20 mouse cellular contexts compared by ENCODE assay signal in genomic region chr5:134423372-134423771, GRCm38 (mm10). TPM values are rescaled to one million over a fixed set of nuclear protein-coding genes. Genes with fewer than 3 reads are reported as not detected.
DNase-seq lines count a peak whose midpoint lies in the region; ATAC-seq and TF ChIP-seq lines count a peak whose summit lies in the region.
"Had no signal": no experiment of that assay in that cellular context is flagged by ENCODE, and none has a peak within 500 bp of the region (broad histone marks: within the 10 kb centered on the region; RNA-seq: fewer than 3 reads in every experiment).

No protein-coding gene starts in this region.

- no peak overlapping the region for H3K9ac ChIP-seq in hindbrain, postnatal 0 days (replicated peaks; ENCODE audit: low read length)
- no peak overlapping the region for H3K9ac ChIP-seq in hindbrain, embryonic 11.5 days (ENCODE audit: low read depth, low read length)
- no peak overlapping the region for H3K9ac ChIP-seq in ES-Bruce4 (ENCODE audit: low read depth, poor library complexity, severe bottlenecking)
- H3K9ac ChIP-seq: embryonic facial prominence, embryonic 12.5 days; embryonic facial prominence, embryonic 15.5 days; forebrain, postnatal 0 days; heart, embryonic 13.5 days; hindbrain, embryonic 12.5 days; hindbrain, embryonic 15.5 days; intestine, embryonic 15.5 days had no signal

- TF ChIP-seq POLR2A in ES-Bruce4 (IDR thresholded peaks at IDR 0.05; ENCODE audit: insufficient read depth, low read length): no peak

- no peak for TF ChIP-seq EP300 in ES-Bruce4 (IDR thresholded peaks at IDR 0.05; ENCODE audit: insufficient read depth, low read depth, low read length)

- H3K4me2 ChIP-seq in hindbrain, postnatal 0 days (ENCODE audit: low read depth, low read length): no peak overlapping the region
- no peak overlapping the region for H3K4me2 ChIP-seq in hindbrain, embryonic 11.5 days (replicated peaks; ENCODE audit: low read depth, low read length)
- H3K4me2 ChIP-seq: embryonic facial prominence, embryonic 12.5 days; embryonic facial prominence, embryonic 15.5 days; heart, embryonic 13.5 days; hindbrain, embryonic 12.5 days; hindbrain, embryonic 15.5 days; intestine, embryonic 15.5 days had no signal

- H3K4me3 ChIP-seq in hindbrain, postnatal 0 days (ENCODE audit: low read length): no peak overlapping the region
- H3K4me3 ChIP-seq in hindbrain, embryonic 11.5 days (ENCODE audit: low read depth, low read length): no peak overlapping the region
- H3K4me3 ChIP-seq in ES-Bruce4 (ENCODE audit: low read depth, low read length): no peak overlapping the region
- H3K4me3 ChIP-seq in brown adipose tissue, adult 24 weeks (ENCODE audit: insufficient read depth, low read depth, low read length): no peak overlapping the region
- H3K4me3 ChIP-seq: embryonic facial prominence, embryonic 12.5 days; embryonic facial prominence, embryonic 15.5 days; heart, embryonic 10.5 days; heart, embryonic 13.5 days; hindbrain, embryonic 12.5 days; hindbrain, embryonic 15.5 days; intestine, embryonic 15.5 days had no signal

- no peaks in the 10 kb centered on the region for H3K9me3 ChIP-seq in hindbrain, postnatal 0 days (ENCODE audit: low read length)
- H3K9me3 ChIP-seq in hindbrain, embryonic 11.5 days (ENCODE audit: control insufficient read depth, low read length): no peaks in the 10 kb centered on the region
- H3K9me3 ChIP-seq in ES-Bruce4 (replicated peaks; ENCODE audit: control insufficient read depth, insufficient read depth, low read length, poor library complexity, severe bottlenecking): no peaks in the 10 kb centered on the region
- H3K9me3 ChIP-seq: embryonic facial prominence, embryonic 12.5 days; embryonic facial prominence, embryonic 15.5 days; G1E; heart, embryonic 10.5 days; heart, embryonic 13.5 days; hindbrain, embryonic 12.5 days; hindbrain, embryonic 15.5 days; intestine, embryonic 15.5 days had no signal

- no peaks in the 10 kb centered on the region for H3K36me3 ChIP-seq in hindbrain, postnatal 0 days (ENCODE audit: insufficient read depth, low read length)
- no peaks in the 10 kb centered on the region for H3K36me3 ChIP-seq in hindbrain, embryonic 11.5 days (ENCODE audit: control insufficient read depth, insufficient read depth, low read length)
- H3K36me3 ChIP-seq in ES-Bruce4 (ENCODE audit: control insufficient read depth, insufficient read depth, low read length, poor library complexity, severe bottlenecking): no peaks in the 10 kb centered on the region
- H3K36me3 ChIP-seq: G1E; hindbrain, embryonic 15.5 days had no signal

- DNase-seq in adrenal gland, postnatal 14 days: peak; percentile 43
- no peak for DNase-seq in adrenal gland, adult 8-10 months
- DNase-seq in hindbrain, postnatal 0 days (ENCODE audit: low spot score): no peak
- no peak for DNase-seq in hindbrain, embryonic 11.5 days (ENCODE audit: low spot score)
- no peak for DNase-seq in frontal cortex, postnatal 36 days (ENCODE audit: low spot score in 2 of 2)
- DNase-seq: B cell, adult 2 months; forebrain, postnatal 0 days had no signal

- no peak for TF ChIP-seq CTCF in hindbrain, postnatal 0 days (IDR thresholded peaks at IDR 0.05; ENCODE audit: low read depth)
- TF ChIP-seq CTCF in ES-Bruce4 (IDR thresholded peaks at IDR 0.05; ENCODE audit: low read depth, low read length): no peak

- WGBS in hindbrain, postnatal 0 days: 93% methylated on average over 6 of the region's 6 CpGs
- 94% methylated on average over 6 of the region's 6 CpGs for WGBS in hindbrain, embryonic 11.5 days

- no peaks in the 10 kb centered on the region for H3K4me1 ChIP-seq in hindbrain, postnatal 0 days (ENCODE audit: insufficient read depth, low read length)
- no peaks in the 10 kb centered on the region for H3K4me1 ChIP-seq in hindbrain, embryonic 11.5 days (replicated peaks; ENCODE audit: control insufficient read depth, insufficient read depth, low read length)
- H3K4me1 ChIP-seq in ES-Bruce4 (ENCODE audit: control insufficient read depth, insufficient read depth, low read length): peaks cover 12% of the 10 kb centered on the region
- peaks cover 25% of the 10 kb centered on the region for H3K4me1 ChIP-seq in brown adipose tissue, adult 24 weeks (ENCODE audit: control insufficient read depth, insufficient read depth, insufficient read length, low read length)

- no peaks in the 10 kb centered on the region for H3K27me3 ChIP-seq in hindbrain, postnatal 0 days (ENCODE audit: insufficient read depth, low read length)
- no peaks in the 10 kb centered on the region for H3K27me3 ChIP-seq in hindbrain, embryonic 11.5 days (ENCODE audit: control insufficient read depth, insufficient read depth, low read length)
- no peaks in the 10 kb centered on the region for H3K27me3 ChIP-seq in ES-Bruce4 (ENCODE audit: control insufficient read depth, insufficient read depth, low read length, poor library complexity, severe bottlenecking)
- H3K27me3 ChIP-seq: CH12.LX; embryonic facial prominence, embryonic 12.5 days; embryonic facial prominence, embryonic 15.5 days; heart, embryonic 13.5 days; hindbrain, embryonic 12.5 days; hindbrain, embryonic 15.5 days; intestine, embryonic 15.5 days; Patski had no signal

- ATAC-seq in hindbrain, postnatal 0 days: no peak
- no peak for ATAC-seq in hindbrain, embryonic 11.5 days (ENCODE audit: low FRiP score)
- ATAC-seq: forebrain, embryonic 14.5 days; forebrain, postnatal 0 days; intestine, embryonic 15.5 days; Patski had no signal

- H3K27ac ChIP-seq in hindbrain, postnatal 0 days: peak overlapping the region; percentile 8; the same call in 1 of the 2 replicates
- no peak overlapping the region for H3K27ac ChIP-seq in hindbrain, embryonic 11.5 days (ENCODE audit: low read depth, low read length)
- H3K27ac ChIP-seq in ES-Bruce4 (ENCODE audit: insufficient read depth, low read length): peak overlapping the region; percentile 81
- peak overlapping the region; percentile 30; the same call in 1 of the 2 replicates for H3K27ac ChIP-seq in brown adipose tissue, adult 24 weeks (replicated peaks; ENCODE audit: low read depth, low read length)
- H3K27ac ChIP-seq: embryonic facial prominence, embryonic 12.5 days; embryonic facial prominence, embryonic 15.5 days; heart, embryonic 10.5 days; heart, embryonic 13.5 days; hindbrain, embryonic 12.5 days; hindbrain, embryonic 15.5 days; intestine, embryonic 15.5 days had no signal

RNA-seq across cellular contexts. Expression of gene Gtf2ird1, which starts 33.1 kb away (rescaled TPM):
- 61.7 and 69.6 TPM in 2 replicates for total RNA-seq in adrenal gland, postnatal 14 days (2021)
- total RNA-seq in adrenal gland, adult 8-10 months (2022): 10 to 100 TPM; 46.0 to 93.0 (median 63.1) TPM
- 46.4 and 54.4 TPM in 2 replicates for total RNA-seq in hindbrain, postnatal 0 days (2014; rRNA removed)
- polyA plus RNA-seq in hindbrain, postnatal 0 days (2015; fragmentation: Nextera tagmentation; extraction: Ambion mirVana): 52.7 and 57.7 TPM in 2 replicates
- 65.3 and 69.3 TPM in 2 replicates for polyA plus RNA-seq in hindbrain, embryonic 11.5 days (2014; fragmentation: Nextera tagmentation; extraction: Ambion mirVana)
- 91.5 and 94.2 TPM in 2 replicates for polyA plus RNA-seq in ES-Bruce4 (2011; ENCODE audit: insufficient read depth, insufficient read length, low read depth, missing spikeins)
- polyA plus RNA-seq in brown adipose tissue, adult 24 weeks (2012; ENCODE audit: insufficient read depth, insufficient read length, missing spikeins): 37.9 and 80.1 TPM in 2 replicates
